Mouse (Mus musculus) yolk sac, embryonic 10.5 days (tissue): ENCODE data around the gene Irak2.

Experiments used
- DNase-seq: peaks from one replicate; pipeline ENCODE4 v3.0.0-alpha.2; 2017; ENCODE audit warnings: low spot score

The Irak2 gene

DNA sequence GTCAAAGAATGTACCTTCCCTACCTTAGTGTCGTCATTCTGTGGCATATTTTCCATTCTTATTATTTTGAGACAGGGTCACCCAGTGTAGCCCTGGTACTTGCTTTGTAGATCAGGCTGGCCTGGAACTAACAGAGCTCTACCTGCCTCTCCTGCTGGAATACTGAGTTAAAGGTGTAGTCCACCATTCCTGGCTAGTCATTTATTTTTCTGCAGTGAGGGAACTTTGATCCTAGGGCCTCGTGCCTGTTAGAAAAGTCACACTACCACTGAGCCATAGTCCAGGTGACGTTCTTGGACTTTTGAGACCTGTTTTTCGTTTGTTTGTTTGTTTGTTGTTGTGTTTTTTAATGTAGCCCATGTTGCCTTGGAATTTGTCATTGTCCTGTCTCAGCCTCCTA, 934 bp downstream of the Irak2 start:
- peak; percentile 39 for DNase-seq

DNA sequence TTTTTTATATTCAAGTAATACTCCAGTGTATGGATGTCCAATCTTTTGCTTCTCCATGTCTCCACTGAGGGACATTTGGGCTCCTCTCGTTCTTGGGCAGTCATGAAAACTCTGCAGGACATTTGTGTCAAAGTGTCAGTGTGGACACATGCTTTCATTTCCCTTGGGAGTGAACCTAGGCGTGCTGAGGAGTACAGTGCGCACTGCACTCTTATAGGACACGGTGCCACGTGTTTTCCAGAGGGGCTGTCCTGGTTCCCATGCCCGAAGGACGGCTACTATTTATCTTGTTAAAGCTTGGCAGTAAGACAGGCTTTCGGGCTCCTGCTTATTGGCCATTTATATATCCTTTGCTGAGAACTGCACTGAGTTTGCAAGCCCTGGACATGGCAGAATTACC, 4.3 kb downstream of the Irak2 start:
- DNase-seq: no peak

DNA sequence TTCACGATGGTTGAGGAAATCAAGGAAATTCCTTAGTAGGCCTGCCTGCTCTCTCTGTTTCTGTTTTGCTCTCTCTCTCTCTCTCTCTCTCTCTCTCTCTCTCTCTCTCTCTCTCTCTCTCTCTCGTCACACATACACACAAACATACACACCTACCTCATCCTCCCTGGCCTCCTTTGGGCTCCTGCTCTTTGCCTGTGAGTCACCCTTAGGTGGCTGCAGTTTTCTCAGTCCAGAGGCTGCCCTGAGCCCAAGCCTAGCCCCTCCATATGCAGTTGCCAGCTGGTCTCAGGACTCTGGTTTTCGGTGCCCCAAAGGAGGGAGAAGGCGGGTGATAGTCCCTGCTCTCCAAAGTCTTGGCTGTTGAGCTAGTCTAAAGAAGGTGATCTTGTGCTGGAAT, 4.8 kb downstream of the Irak2 start:
- no peak for DNase-seq

DNA sequence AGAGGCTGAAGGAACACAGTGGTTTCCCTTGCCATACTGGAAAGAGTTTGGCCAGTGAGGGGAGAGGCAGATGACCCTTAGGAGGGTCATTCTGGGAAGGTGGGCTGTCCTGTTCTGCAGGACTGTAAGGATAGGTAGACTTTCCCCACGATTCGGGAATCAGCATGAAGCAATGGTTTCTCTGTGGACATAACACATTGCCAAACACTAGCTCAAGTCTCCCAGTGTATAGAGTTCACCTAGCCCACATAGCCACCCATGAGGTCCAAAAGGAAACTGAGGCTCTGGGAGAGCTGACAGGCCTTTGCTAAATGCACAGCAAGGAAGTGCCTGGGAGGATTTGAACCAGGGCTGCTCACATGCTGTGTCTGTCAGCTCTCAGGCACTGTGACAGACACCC, 5.7 kb downstream of the Irak2 start:
- no peak for DNase-seq

DNA sequence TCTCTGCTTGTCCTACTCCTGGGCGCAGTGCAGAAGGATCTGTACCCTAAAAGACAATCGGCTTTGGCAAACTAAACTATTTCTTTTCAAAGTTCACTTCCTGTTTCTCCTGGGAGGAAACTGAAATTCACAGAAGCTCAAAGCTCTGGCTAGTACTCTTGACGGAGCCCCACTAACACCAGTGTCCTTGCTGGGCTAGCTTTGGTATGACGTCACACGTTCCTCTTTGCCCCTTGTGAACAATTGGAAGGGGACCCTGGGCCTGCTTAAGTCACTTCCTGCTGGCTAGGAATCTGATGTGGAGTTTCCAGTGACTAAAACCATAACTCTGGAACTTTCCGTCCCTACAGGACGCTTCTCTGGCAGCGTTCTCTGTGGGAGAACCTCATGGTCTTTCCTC, 6.5 kb downstream of the Irak2 start:
- no peak for DNase-seq

DNA sequence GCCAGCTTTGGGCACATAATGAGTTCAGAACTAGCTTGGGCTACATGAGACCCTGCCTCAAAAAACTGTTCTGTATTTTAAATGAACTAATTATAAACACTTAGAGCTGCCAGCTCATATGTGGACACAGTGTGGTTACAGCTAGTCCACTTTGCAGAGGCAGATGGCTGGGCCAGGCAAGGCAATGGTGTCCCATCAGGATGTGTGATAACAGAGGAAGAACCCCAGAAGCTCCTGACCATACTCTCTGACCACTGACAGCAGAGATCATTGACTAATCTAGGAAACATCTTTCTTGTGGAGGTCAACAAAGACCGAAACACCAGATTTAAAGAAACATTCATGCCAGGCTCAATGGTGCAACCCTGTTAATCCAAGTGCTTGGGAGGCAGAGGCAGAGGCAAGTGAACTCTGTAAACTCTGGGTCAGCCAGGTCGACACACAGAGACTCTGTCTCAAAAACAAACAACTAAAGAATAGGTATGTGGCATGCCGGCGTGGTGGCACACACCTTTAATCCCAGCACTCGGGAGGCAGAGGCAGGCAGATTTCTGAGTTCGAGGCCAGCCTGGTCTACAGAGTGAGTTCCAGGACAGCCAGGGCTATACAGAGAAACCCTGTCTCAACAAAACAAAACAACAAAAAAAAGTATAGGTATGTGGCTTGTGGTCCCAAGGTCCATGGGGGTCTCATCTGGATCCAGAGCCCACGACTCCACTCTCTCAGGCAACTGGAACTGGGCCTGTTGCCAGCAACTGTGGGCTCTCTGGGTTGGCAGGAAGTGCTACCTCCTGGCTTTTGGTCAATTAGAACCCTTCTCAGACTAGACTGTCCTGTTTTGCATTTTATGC, 11.3 kb downstream of the Irak2 start:
- no peak for DNase-seq

DNA sequence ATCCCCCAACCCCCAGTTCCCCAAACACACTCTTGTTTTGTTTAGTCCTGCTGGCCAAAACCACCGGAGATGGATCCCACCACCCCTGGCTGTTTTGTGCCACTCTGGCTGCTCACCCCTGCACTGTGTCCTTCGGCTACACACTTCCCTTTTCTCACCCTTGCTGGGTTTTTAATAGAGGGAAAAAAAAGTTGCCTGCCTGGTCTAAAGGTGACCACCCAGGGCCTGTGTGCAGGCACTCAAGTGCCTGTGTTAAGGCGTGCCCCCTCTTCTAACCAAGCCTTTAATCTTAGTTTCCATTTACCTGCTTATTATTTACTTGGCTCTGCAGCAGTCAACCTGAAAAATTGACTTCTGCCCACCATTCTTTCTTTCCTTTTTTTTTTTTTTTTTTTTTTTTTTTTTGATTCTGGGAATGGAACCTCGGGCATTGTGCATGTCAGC, 12.0 kb downstream of the Irak2 start:
- DNase-seq: no peak

DNA sequence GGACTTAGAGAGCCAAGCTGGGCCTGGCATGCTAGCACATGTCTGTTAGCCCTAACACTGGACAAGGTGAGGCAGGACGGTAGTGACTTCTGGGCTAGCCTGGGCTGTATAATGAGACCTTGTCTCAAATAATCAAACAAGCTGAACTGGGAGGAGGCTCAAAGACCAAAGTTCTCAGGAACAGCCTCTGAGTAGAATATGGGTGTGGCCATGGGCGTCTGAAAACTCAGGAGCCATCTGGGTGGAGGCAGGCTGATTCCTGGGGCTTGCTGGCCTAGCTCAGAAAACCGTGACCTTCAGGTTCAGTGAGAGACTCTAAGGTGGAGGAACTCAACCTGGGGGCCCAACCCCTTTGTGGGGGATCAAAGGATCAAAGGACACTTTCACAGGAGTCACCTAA, 13.4 kb downstream of the Irak2 start:
- peak; percentile 38 for DNase-seq

DNA sequence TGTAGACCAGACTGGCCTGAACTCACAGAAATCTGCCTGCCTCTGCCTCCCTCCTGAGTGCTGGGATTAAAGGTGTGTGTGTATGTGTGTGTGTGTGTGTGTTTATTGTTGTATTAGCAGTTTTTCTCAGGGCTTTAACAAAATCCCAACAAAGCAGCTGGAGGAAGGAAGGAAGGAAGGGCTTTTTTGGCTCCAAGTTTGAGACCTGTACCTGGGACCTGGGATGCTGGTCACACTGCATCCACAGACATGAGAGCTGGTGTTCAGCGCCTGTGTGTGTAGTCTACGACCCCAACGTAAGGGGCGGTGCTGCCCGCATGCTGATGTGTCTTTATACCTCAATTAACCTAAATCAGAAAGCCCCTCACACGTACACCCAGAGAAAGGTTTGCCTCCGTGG, 15.3 kb downstream of the Irak2 start:
- DNase-seq: no peak

DNA sequence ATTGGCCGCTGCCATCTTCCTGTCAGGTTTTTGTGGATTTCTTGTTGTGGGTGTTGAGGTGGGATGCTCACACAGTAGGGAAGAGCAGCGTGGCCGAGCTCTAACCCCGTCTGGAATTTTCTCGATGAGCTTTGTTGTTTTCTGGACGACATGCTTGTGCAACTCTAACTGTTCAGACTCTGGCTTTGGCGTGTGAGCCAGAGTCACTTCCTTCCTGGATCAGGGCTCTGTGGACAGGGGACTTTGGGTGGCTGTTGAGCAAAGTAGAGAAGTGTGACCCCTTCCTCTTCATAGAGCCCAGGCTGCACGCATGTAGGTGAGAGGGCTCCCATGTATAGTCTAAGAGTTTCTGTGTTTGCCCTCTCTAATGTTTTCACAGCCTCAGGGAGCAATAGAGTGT, 15.8 kb downstream of the Irak2 start:
- no peak for DNase-seq

DNA sequence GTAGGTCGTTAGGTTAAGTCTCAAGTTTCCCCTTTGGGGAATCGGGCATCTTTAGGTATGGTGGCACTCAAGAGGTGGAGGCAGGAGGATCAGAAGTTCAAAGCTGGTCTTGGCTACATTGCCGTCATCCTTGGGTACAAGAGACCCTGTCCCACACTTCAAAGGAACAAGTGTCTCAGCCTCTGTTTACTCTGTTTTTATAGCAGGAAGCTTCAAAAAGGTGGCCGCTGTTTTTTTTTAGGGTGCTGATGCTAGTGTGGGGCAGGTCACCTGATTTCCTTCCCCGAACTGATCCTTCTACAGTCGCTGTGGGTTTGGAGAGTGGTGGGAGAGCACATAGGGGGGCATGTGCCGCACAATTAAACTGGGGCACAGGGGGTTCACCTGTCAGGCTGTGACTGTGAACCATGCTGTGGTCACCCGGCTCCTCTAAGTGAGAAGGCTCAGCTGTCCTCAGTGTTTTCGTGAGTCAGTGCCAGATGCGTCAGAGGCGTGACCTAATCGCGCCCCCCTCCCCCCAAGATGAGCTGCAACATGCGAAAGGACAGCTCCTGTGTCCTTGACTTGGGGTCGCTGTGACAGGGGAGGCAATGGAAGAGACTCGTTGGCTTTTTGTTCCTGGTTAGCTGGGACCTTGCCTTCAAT, 16.6 kb downstream of the Irak2 start:
- no peak for DNase-seq

DNA sequence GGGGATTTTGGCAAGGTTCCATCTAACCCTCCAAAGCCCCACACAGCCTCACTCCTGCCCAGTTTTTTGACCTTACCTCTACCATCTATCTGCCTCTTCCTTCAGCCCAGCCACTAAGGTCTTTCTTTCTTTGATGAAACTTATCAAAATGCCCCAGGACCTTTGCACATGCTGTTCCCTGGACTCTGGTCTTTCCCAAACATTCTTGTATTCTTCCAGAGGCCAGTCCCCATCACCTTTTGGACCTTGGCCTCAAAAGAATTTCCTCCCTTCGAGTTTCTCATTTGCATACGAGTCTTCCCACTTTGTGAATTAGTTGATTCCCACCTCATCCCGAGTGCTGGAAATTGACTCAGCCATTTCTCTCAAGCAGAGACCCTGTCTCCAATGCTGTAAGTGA, 17.2 kb downstream of the Irak2 start:
- DNase-seq: no peak

DNA sequence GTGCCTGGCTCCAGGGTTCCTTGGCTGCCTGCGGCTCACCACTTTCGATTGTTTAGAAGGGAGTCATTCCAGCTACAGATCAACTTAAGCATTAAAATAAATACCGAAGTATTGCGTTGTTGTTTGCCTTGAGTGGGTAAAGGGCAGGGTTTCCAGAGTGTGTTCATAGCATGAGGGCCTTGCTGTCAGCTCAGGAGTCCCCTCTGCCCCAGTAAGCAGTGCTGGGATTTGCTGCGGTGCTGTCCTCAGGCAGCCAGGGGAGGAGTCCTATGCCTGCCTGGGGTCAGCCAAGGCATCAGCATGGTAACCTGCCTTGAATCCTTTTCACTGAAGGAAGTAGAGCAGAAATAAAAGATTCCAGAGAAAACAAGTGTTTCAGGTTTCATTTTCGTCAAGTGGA, 18.6 kb downstream of the Irak2 start:
- peak; percentile 66 for DNase-seq

DNA sequence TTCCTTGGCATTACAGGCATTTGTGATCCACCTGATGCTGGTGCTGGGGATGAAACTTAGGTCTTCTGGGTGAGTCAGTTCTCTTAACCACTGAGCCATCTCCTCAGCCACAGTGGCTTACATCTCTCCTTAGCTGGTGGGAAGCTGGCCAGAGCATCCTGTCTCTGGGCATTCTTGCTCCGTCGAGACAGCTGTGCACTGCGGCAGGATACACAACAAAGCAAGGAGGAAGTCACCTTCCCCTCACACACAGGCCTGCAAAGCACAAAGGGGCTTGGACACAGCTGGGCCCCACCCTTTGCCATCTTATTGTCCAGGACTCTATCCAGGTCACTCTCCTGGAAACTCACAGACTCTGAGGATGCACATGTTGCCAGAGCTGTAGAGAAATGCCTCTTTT, 20.0 kb downstream of the Irak2 start:
- DNase-seq: no peak

DNA sequence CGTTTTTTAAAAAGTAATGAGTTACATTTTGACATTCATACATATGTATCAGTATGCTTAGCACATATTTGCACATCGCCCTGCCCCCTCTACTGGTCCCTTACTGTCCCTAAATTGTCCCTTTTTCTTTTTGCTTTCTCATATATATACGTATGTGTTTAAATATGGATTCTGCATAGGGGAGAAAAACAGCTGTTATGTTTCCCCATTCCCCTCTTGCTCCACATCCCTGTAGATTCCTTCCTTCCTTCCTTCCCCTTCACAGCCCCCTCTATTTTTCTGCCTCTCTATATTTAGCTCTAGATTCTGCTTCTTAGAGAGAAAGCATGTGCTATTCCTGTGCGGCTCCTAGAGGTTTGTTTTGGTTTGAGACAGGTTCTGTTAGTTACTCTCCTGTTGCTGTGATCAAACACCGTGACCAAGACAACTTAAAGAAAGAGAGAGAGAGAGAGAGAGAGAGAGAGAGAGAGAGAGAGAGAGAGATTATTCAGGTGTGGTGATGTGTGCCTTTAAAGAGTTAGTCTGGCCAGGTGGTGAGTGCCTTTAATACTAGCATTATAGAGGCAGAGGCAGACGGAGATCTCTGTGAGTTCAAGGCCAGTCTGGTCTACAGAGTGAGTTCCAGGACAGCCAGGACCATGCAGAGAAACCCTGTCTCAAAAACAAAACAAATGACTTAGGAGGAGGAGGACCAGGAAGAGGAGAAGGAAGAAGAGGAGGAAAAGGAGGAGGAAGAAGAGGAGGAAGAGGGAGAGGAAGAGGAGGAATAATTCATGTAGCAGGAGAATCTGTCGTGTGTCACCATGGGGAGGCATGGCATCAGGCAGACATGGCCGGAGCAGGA, 21.6 kb downstream of the Irak2 start:
- DNase-seq: no peak

DNA sequence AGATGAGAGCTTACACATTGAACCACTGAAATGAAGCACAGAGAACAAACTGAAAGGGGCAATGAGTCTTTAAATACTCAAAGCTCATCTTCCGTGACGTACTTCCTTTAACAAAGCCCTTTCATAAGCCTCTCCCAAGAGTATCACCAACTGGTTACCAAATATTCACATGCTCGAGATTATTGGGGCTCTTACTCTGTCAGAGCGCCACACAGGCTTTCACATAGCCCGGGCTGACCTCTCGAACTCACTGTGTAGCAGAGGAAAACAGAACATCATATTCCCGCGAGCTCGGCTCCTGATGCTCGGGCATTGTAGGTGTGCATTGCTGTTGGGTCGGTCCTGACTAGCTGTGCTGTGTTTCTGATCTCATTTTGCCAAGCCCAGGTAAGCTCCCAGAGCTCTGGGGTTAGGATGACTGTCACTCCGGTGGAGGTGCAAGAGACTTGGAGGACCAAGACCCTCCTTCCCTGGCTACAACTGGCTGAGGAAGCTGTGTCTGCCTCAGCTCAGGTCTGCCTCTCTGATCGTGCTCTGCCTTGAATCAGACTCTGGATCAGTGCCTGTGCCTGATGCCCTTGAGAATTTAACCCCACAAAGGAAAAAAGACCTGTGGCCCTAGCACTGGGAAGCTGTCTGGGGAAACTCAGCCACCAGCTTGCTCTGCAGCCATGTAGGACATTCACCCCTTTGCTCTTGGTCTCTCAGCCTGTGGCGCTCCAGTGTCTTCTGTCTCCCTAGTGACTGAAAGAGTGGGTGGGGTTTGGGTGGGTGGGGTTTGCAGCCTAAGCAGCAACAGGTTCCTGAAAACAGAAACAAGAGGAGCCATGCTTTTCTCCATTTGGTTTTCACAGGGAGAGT, 22.5 kb downstream of the Irak2 start:
- no peak for DNase-seq

DNA sequence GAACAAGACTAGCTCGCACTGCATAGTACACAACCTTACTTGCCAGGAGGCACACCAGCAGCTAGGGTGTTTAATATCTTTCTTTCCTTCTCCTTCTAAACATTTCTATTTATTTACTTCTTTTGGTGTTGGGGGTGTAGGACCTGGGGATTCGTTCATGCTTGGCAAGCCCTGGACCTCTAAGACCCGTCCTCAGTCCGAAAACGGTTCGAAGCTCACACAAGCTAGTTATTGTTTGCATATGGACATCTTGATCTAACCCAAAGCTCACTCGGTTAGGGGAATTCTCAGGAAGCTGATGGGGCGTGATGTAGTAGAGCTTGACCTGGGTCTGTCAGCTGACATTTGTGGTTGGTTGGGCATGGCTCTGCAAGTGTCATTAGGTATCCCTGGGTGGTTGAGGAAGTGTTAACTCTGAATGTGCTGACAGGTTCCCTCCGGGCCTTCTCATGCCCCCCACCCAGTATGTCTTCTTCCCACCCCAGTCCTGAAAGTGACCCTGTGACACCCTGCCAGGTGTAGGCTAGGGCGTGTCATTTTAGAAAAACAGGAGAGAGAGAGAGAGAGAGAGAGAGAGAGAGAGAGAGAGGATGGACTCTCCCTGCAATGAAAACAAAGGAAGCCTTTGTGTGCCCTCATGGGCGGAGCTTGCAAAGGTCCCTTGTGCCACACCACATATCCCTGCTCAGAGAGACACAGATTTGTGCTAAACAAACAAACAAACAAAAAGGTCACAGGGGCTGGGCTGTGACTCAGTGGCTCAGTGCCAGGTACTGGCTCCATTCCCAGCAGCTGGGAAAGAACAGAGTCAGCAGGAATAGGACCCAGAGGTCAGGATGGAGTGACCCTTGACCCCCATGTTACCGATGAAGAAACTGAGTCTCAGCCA, 23.3 kb downstream of the Irak2 start:
- DNase-seq: peak; percentile 78

DNA sequence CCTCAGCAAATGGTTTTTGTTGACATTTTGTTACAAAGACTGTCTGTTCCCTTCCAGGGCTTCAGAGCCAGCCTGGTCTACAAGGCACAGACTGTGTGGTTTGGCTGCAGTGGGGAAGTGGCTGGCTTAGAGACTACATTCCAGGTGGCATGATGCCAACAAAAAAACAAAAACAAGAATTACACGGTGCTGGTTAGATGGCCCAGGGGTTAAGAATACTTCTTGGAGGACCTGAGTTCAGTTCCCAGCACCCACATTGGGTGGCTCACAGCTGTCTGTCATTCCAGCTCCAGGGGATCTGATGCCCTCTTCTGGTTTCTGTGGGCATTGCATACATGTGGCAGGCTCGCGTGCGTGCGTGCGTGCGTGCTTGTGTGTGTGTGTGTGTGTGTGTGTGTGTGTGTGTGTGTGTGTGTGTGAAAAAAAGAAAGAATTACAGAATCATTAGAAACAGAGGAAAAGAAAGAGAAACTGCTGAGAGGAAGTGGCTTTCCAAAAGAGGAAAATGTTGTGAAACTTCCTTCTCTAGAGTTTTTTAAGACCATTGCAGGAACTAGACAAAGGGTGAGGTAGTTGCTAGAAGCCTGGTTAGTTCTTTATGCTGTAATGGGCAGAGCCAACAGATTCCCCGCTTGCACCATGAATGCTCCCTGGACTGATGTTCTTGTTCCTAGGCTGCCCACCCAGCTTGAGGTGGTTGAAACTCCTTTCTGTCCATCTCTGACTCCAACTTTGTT, 24.9 kb downstream of the Irak2 start:
- no peak for DNase-seq

DNA sequence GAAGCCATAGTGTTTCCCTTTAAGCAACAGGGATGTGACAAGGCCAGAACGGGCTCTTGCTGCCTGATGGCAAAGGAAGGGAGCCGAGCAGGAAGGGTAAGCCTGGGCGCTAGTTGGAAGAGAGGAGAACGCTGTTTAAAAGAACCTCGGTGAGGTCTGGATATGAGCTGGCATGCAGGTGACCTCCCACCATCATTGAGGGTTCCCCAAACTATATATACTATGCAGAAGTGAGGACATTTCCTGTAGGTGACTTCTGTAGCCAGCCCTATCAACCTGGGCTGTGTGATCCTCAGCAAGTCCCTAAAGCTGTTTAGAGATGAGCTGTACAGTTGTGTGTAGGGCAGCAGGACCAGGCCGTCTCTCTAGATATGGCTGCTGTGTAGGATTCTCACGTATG, 26.0 kb downstream of the Irak2 start:
- DNase-seq: no peak

DNA sequence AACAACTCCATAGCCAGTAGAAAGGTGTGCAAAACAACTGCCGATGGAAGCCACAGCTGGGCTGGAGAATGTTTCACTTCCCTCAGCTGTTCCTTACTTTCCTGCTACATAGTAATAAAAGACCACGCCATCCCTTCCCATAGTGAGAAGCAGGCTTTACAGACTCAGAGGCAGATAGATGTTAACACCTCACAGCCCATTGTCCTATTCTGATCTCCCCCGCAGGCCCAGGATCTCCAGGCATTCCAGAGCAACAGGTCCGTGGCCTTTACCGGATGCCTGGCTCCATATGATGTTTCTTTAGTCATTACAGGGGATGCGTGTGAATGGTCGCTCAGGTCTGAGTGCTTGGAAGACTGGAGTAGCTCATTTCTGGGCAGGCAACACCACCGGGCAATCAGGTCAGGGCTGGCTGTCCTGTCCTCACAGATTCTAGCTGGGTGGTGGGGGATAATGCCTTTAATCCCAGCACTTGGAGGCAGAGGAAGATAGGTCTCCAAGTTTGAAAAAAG, 29.4 kb downstream of the Irak2 start:
- DNase-seq: no peak
